Mouse (Mus musculus) olfactory bulb, adult 2 months (tissue): ENCODE results near the gene Cct8.

Experiments used
- CTCF ChIP-seq: fragments of 200-500 bp; IDR thresholded peaks from 2 replicates; pipeline ENCODE4 v1.5.1; 2012; ENCODE audit warnings: low read depth, mild to moderate bottlenecking, low read length, moderate library complexity; ENCODE audit not compliant: insufficient read depth
- POLR2A ChIP-seq: fragments of 200-500 bp; IDR thresholded peaks from 2 replicates; pipeline ENCODE4 v1.6.1; 2012; ENCODE audit warnings: mild to moderate bottlenecking, low read depth, low read length, moderate library complexity; ENCODE audit not compliant: insufficient read depth

- no peak for TF ChIP-seq CTCF
- no peak for TF ChIP-seq POLR2A
Measured at GRCm38 (mm10) chr16:87499556-87499955, 3.9 kb upstream of the Cct8 start.
